Mouse (Mus musculus): ENCODE data around the gene Txnip. TPM values are rescaled to one million over a fixed set of nuclear protein-coding genes. Genes with fewer than 3 reads are reported as not detected.
A peak's percentile ranks its signal among the peaks of the same experiment; 100 is the strongest.
"Not testable (repeated sequence)": the region's sequence is repeated elsewhere in the genome, so short reads cannot be mapped to it uniquely, and the experiment has no call there.

Txnip gene
- total RNA-seq, 2 experiments from 2014 or later, result 28.1 to 34.8 TPM

DNA sequence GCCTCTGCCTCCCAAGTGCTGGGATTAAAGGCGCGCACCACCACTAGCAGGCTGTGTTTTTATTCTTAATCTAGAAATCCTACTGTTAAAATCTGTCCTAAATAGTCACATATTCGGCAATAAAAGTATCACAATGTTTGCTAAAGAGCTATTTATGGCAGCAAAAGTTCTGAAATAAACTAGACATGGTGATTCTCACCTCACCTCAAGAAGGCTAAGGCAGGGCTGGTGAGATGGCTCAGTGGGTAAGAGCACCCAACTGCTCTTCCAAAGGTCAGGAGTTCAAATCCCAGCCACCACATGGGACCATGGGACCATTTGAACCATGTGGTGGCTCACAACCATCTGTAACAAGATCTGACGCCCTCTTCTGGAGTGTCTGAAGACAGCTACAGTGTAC, 32.9 kb downstream of the Txnip start:
- DNase-seq (ENCODE audit: low spot score in 2 of 2), result no peak

DNA sequence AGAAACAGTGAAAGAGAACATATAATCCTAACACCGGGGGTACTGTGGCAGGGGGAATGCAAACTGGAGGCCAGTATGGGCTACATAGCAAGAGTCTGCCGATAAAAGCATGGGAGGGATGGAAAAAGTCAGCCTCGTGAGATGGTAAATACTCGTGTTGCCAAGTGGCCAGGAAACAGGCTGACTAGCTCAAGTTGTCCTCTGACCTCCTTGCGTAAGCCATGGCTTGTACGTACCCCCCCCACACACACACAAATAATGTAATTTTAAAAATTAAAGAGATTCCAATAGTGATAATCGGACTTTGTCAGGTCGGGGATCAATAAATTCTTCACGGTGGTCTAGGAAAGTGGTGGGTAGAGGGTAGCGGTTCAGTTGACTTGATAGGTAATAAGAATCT, 35.6 kb downstream of the Txnip start:
- DNase-seq (ENCODE audit: low spot score in 2 of 2), result no peak

DNA sequence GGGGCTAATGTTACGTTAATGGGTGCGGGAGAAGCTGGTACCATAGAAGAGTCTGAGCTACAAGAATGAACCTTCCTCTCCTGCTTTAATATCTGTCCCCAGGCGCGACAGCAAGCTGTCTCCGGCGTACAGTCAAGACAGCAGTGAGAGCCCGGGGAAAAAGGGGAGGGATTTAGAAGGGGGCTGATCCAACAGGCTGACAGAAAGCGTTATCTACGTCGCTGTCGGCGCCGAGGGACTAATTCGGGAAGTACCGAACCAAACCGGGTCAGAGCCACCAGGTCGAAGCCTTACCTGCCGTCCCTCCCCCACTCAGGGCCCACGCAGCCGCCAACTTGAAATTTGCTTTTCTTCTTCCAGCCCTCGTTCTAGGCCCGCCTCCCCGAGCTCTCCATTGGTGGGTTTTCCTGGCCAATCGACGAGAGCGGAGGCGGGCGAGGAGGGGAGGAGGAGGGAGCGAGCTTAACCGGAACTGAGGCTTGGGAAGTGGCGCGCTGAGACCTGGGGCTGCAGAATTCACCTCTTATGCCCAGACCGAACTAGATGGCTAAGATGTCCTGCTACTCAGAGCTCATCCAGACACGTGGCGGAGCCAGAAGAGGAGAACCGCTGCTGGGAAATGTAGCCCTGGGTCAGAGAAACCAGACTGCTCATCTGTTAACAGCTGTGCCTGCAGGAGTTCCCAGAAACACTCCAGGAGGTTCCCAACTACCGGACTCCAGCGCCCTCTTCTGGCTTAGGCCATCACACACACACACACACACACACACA, 36.2 kb downstream of the Txnip start, which contains the start of gene Polr3gl:
Gene Polr3gl, minus strand, starts transcription at position 392 of the 771 bp plus-strand sequence.
- DNase-seq (ENCODE audit: low spot score in 2 of 2), result peak; percentile 91 to 95

DNA sequence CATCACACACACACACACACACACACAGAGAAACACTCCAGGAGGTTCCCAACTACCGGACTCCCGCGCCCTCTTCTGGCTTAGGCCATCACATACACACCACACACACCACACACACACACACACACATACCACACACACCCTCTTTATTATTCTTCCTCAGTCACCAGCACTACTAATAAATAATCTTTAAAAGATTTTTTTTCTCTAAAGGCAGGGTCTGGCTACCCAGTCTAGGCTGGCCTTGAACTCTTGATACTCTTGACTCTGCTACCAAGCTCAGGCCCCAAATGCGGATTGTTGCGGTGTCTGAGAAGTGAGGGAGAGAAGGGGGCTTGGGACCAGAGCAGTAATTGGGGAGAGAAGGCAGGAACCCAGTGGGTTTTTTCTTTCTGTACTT, 37.1 kb downstream of the Txnip start:
- no peak for DNase-seq (ENCODE audit: low spot score in 2 of 2)

DNA sequence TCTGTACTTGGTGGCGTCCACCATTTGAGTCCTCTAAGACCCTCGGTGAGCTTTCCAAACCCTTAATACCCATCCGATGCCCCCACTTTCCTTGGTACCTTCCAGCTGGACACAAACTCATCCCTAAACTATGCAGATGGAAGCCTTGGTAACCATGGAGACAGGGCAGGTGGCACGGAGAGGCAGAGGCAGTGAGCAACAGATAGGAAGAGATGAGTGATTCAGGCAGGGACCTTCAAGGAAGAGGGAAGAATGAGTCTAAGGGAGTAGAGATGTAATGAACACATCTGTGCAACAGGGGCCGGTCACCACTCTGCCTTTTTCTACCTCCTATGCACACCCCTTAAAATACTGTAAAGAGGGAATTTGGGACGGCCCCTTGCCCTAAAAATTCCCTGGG, 37.9 kb downstream of the Txnip start:
- no peak for DNase-seq (ENCODE audit: low spot score in 2 of 2)

DNA sequence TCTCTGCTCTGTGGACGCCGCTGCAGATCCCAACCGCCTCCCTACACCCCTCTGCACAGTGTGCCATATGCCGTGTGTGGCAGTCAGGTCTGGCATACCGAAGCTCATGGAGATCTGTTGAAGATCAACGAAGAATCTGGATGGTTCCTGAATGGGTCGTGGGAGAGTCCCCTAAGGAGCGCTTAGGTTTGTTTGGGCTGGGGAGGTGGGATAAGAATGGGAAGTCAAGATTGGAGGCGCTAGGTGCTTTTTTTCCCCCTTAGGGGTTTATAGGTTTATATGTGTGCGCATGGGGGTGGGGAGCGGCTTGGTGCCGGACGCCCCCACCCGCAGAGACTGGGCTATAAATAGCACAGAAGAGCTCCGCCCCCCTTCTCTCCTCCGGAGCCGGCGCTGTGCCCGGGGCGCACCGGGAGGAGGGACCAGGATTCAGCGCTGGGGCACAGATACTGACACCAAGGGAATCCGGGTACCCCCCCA, 38.5 kb downstream of the Txnip start, which contains the start of gene Ankrd34a:
Gene Ankrd34a, plus strand, starts transcription at position 409 of the 480 bp plus-strand sequence.
- peak; percentile 79 to 85 for DNase-seq (ENCODE audit: low spot score in 2 of 2)

DNA sequence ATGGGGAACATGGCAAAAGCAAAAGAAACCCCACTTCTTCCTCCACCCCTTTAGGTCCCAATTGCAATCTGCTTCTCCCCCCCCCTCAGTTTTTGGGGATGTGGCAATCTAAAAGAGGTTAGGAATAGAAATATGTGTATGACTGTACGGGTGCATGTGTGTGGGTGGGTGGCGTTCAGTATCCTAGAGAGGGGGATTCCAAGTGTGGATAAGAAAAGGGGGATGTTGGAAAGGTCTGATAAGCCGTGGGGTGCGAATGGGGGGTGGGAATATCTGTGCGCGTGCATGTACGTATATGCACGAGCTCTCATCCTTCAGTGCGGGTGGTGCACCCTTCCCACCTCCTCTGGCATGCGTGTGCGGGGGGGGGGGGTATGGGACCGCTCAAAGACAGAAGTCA, 39.1 kb downstream of the Txnip start:
- no peak for DNase-seq (ENCODE audit: low spot score in 2 of 2)

DNA sequence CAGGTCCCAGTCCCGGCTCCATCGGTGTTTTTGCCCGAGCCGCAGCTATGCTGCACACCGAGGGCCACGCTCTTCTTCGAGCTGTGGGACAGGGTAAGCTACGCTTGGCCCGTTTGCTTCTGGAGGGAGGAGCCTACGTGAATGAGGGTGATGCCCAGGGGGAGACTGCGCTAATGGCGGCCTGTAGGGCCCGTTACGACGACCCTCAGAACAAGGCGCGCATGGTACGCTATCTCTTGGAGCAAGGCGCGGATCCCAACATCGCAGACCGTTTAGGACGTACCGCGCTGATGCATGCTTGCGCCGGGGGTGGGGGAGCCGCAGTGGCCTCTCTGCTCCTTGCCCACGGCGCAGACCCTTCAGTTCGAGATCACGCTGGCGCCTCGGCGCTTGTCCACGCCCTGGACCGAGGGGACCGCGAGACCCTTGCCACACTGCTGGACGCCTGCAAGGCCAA, 39.7 kb downstream of the Txnip start:
- DNase-seq (ENCODE audit: low spot score in 2 of 2), result no peak

DNA sequence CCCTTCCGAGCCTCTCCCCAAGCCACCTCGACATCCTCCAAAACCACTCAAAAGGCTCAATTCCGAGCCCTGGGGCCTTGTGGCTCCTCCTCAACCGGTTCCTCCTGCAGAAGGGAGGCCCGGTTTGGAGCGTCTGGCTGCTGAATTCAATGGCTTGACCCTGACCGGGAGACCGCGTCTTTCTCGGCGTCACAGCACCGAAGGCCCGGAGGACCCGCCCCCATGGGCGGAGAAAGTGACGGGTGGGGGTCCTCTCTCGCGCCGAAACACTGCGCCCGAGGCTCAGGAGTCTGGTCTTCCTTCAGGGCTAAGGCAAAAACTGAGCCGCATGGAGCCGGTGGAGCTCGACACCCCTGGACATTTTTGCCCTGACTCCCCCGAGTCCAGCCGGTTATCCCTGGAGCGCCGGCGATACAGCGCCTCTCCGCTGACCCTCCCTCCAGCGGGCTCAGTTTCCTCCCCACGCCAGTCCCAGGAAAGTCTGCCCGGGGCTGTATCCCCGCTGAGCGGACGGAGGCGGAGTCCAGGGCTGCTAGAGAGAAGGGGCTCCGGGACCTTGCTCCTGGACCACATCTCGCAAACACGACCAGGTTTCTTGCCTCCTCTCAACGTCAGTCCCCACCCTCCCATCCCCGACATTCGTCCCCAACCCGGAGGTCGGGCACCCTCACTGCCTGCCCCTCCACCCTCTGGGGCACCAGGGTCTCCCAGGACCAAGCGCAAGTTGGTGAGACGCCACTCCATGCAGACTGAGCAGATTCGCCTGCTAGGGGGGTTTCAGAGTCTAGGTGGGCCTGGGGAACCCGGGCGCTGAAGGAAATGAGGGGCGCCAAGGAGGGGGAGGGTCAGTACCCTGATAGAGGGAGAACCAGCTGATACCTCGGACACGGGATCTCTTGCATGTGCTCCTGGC, 40.7 kb downstream of the Txnip start:
- DNase-seq (ENCODE audit: low spot score in 2 of 2), result no peak

DNA sequence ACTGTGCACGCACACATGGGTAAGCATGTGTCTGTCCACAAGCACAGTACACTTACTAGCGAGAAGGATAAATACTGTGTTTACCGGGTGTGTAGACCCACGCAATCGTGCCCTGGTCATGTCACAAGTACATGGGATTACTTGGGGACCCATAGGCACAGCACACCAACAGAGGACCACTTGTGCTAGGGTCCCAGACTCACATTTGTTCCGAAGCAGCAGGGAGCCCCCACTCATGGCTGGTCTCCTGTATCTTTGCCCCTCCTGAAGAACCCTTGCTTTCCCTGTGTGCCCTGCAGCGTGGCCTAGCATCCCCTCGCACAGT, 41.3 kb downstream of the Txnip start:
- DNase-seq (ENCODE audit: low spot score in 2 of 2), result no peak

DNA sequence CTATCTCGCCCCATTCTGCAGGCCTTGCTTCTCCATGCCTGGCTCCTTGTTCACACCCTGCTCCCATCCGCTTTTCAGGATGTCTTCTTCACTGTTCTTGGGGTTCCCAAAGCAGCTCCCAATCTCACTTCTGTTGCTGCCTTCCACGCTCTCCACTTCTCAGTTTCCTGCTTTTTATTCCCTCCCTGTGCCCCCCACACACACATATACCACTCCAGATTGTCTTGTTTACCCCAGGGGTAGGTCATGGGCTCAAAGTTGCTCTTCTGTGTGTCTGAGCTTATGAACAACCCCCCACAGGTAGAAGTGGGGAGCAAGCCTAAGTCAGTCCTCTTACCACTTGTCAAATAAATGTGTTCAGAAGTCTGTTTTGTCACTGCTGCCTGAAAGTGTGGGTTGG, 41.7 kb downstream of the Txnip start:
- DNase-seq (ENCODE audit: low spot score in 2 of 2), result no peak

DNA sequence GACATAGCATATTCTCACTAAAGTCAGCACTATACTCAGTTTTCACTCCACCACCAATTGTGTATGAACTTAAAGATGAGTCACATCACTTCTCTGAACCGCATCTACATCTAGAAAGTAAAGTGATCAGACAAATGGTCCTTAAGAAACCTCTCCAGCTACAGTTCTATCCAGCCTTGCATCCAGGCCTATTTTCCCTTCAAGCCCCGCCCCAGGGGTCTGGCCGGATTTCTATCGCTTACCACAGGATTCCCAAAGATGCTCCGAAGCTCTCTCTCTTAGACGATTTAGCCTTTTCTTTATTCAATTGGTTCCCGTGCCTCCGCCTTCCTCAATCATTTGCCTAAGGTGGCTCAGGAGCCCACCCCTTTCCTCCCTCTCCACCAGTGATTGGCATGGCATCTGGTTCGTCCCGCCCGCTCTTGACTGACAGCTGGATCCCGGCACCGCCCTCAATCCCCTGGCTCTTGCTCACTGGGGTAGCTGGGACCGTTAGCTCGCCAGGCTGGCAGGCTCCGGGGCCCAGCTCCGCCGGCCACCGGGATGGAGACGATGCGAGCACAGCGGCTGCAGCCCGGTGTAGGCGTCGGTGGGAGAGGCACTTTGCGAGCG, 43.0 kb downstream of the Txnip start, which contains the start of gene Lix1l:
Gene Lix1l, plus strand, starts transcription at position 511 of the 612 bp plus-strand sequence.
- peak; percentile 96 to 97 for DNase-seq (ENCODE audit: low spot score in 2 of 2)

DNA sequence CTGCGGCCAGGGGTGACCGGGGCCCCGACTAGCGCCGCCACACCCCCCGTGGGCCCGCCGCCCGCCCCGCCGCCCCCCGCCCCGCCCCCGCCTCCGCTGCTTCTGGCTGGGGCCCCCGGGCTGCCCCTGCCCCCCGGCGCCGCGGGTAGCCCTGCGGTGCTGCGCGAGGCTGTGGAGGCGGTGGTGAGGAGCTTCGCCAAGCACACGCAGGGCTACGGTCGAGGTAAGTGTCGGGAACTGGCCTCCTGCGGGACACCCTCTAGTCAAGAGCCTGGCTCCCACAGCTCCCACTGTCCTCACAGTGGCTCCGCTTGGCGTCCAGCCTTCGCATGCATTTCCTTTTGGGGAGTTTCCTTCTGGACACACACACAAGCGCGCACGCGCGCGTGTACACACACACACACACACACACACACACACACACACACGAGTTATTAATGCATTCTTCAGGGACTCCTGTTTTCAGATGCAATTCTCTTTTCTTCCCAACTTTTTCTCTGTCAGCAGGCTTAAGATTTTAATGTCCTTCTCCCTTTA, 43.6 kb downstream of the Txnip start:
- peak in 1 of 2 experiments; percentile 64 for DNase-seq (ENCODE audit: low spot score in 2 of 2)

DNA sequence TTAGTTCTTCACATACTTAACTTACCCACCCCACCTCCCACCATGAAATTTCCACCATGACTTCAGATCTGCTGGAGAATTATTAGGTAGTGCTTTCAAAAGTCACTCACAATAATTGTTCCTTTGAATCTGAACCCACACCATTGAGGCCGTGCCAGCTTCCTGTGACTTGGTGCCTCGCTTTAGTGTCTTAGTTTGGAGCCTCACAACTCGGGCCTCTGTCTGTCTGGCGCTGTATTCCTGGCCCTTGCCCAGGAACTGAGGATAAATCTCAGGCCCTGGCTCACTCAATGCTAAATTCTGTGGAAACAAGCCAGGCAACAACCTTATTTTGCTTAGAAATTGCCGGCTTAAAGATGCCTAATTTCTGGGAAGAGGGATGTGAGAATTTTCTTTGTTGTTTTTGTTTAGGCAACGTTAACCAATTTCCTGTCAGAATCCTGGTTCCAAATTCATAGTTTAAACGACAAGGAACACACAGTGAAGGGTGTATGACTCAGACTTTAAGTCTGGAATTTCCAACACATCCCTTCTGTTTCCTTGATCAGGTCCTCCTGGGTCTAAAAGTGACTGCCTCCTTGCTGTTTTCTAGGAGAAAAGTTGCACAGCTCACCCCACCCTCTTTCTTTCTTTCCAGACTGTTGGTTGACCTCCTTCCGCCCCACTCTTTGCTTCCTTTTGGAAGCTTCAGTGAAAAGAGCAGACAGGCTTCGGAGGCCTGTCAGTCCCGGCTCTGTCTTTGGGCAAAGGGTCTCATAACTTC, 44.4 kb downstream of the Txnip start:
- no peak for DNase-seq (ENCODE audit: low spot score in 2 of 2)

DNA sequence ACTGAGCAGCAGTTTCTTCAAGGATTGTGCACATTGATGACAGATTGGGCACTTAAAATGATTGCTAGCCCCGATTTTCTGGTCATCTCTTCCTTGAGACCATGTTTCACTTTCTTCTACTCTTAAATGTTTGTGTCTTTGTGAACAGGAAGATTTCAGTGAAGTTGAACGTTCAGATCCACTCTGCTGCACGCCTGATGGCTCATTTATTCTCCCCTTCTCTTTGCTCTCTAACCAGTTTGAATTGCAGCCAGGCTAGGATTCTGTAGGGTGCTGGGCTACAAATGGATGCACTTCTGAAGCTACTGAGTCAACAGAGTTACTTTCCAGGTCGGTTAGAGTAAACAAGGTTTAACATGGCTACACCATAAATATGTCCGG, 44.9 kb downstream of the Txnip start:
- no peak for DNase-seq (ENCODE audit: low spot score in 2 of 2)

DNA sequence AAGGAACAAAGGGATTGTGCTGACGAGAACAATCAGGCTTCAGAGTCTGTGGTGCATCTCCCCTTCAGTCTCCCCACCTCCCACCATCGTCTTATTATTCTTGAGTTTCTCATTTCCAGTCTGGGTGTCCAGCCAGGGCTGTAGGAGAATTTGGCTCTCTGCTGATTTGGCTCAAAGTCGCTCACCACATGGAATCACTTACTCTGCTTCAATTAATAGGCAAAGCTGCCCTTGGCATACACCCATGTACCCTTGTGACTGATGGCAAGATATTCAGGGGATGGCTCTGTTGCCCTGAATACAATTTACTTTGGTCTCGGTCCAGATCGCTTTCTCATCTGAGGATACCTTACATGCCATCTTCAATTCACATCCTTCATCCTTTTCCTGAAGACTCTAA, 45.6 kb downstream of the Txnip start:
- DNase-seq (ENCODE audit: low spot score in 2 of 2), result no peak

DNA sequence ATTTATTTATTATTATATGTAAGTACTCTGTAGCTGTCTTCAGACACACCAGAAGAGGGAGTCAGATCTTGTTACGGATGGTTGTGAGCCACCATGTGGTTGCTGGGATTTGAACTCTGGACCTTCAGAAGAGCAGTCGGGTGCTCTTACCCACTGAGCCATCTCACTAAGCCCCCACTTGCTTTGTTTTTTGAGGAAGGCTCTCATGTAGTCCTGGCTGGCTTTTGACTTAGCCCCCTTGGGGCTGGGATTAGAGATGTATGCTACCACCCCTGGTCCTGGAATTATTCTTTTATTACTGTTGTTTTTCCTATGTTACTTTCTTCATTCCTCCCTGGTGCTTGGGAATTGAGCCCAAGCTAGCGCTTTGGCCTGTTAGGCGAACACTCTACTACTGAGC, 48.2 kb downstream of the Txnip start:
- not testable (repeated sequence) for DNase-seq (ENCODE audit: low spot score in 2 of 2)

DNA sequence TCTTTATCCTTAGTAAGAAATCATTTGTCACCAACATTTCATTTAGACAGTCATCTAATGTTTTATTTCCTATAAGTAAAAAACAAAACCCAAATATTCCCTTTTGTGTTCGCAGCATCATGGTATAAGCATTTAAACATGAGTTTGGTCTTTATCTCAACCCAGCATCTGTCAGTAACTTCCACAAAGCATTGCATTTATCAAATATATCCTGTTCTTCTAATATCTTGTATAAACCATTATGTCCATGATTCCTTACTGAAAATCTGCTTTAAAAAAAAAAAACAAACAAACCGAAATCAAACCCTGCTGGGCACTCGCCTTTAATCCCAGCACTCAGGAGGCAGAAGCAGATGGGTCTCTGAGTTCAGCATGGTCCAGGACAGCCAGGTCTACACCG, 48.9 kb downstream of the Txnip start:
- no peak for DNase-seq (ENCODE audit: low spot score in 2 of 2)
